ENCODE assay signal across 29 mouse cellular contexts in genomic region chr11:102019736-102020135, GRCm38 (mm10). TPM values are rescaled to one million over a fixed set of nuclear protein-coding genes. Genes with fewer than 3 reads are reported as not detected.
DNase-seq lines count a peak whose midpoint lies in the region; ATAC-seq and TF ChIP-seq lines count a peak whose summit lies in the region.
"Had no signal": no experiment of that assay in that cellular context is flagged by ENCODE, and none has a peak within 500 bp of the region (broad histone marks: within the 10 kb centered on the region; RNA-seq: fewer than 3 reads in every experiment).

No protein-coding gene starts in this region.

- peaks cover 29% of the 10 kb centered on the region for H3K36me3 ChIP-seq in forebrain, embryonic 14.5 days (ENCODE audit: control insufficient read depth, insufficient read depth, low read length)
- peaks cover 78% of the 10 kb centered on the region for H3K36me3 ChIP-seq in forebrain, embryonic 10.5 days (replicated peaks)
- H3K36me3 ChIP-seq in midbrain, embryonic 12.5 days: peaks cover 45% of the 10 kb centered on the region
- peaks cover 63% of the 10 kb centered on the region for H3K36me3 ChIP-seq in midbrain, embryonic 13.5 days
- H3K36me3 ChIP-seq: heart, embryonic 15.5 days had no signal

- no peak overlapping the region for H3K4me3 ChIP-seq in forebrain, embryonic 14.5 days (ENCODE audit: low read depth, low read length)
- H3K4me3 ChIP-seq in forebrain, embryonic 10.5 days: no peak overlapping the region
- no peak overlapping the region for H3K4me3 ChIP-seq in midbrain, embryonic 12.5 days
- no peak overlapping the region for H3K4me3 ChIP-seq in midbrain, embryonic 13.5 days (replicated peaks)
- H3K4me3 ChIP-seq: embryonic facial prominence, embryonic 10.5 days; embryonic facial prominence, embryonic 13.5 days; erythroblast, embryonic 14.5 days; heart, embryonic 12.5 days; heart, embryonic 15.5 days; hindbrain, embryonic 10.5 days; hindbrain, embryonic 13.5 days had no signal

- ATAC-seq in forebrain, embryonic 14.5 days: no peak; the same call in 1 of the 2 replicates
- ATAC-seq in midbrain, embryonic 12.5 days (ENCODE audit: low FRiP score, low read depth): no peak
- ATAC-seq in midbrain, embryonic 13.5 days: no peak
- ATAC-seq: activated CD4-positive, CD25-positive, alpha-beta regulatory T cell, adult 4 months; CD4-positive, CD25-positive, alpha-beta regulatory T cell, adult 4 months; hindbrain, embryonic 16.5 days; intestine, embryonic 16.5 days had no signal

- DNase-seq in forebrain, embryonic 14.5 days (ENCODE audit: low spot score): peak; percentile 55
- no peak for DNase-seq in forebrain, embryonic 10.5 days (ENCODE audit: extremely low spot score, low spot score)
- peak; percentile 74 for DNase-seq in brain, embryonic 14.5 days (ENCODE audit: low read depth)
- no peak for DNase-seq in ovary, postnatal 10 days (ENCODE audit: low spot score)
- DNase-seq: adrenal gland, adult 8-10 months; adrenal gland, postnatal 25 days; cerebellum, adult 18-20 months; cerebellum, adult 9-10 months; cerebellum, postnatal 14 days; embryo, embryonic 11 days; gastrocnemius, postnatal 25 days; heart, adult 18-20 months; heart, postnatal 10 days; heart, postnatal 36 days had no signal

- no peak overlapping the region for H3K9ac ChIP-seq in forebrain, embryonic 14.5 days (ENCODE audit: low read length)
- no peak overlapping the region for H3K9ac ChIP-seq in midbrain, embryonic 12.5 days (replicated peaks)
- H3K9ac ChIP-seq in midbrain, embryonic 13.5 days (replicated peaks): no peak overlapping the region
- H3K9ac ChIP-seq: embryonic facial prominence, embryonic 13.5 days; heart, embryonic 12.5 days; heart, embryonic 15.5 days; hindbrain, embryonic 13.5 days had no signal

- no peaks in the 10 kb centered on the region for H3K27me3 ChIP-seq in forebrain, embryonic 14.5 days (replicated peaks; ENCODE audit: control insufficient read depth, insufficient read depth, low read length)
- peaks cover 4% of the 10 kb centered on the region for H3K27me3 ChIP-seq in forebrain, embryonic 10.5 days (ENCODE audit: poor library complexity, severe bottlenecking)
- H3K27me3 ChIP-seq in midbrain, embryonic 12.5 days: no peaks in the 10 kb centered on the region
- no peaks in the 10 kb centered on the region for H3K27me3 ChIP-seq in midbrain, embryonic 13.5 days
- H3K27me3 ChIP-seq: embryonic facial prominence, embryonic 13.5 days; hindbrain, embryonic 13.5 days had no signal

- 28% methylated on average over 9 of the region's 9 CpGs for WGBS in forebrain, embryonic 14.5 days
- 81% methylated on average over 9 of the region's 9 CpGs for WGBS in forebrain, embryonic 10.5 days
- 80% methylated on average over 9 of the region's 9 CpGs for WGBS in midbrain, embryonic 12.5 days
- 65% methylated on average over 9 of the region's 9 CpGs for WGBS in midbrain, embryonic 13.5 days

- H3K27ac ChIP-seq in forebrain, embryonic 14.5 days (ENCODE audit: low read depth, low read length): no peak overlapping the region
- H3K27ac ChIP-seq in forebrain, embryonic 10.5 days: no peak overlapping the region
- H3K27ac ChIP-seq in midbrain, embryonic 12.5 days (replicated peaks): peak overlapping the region; percentile 25; the same call in 1 of the 2 replicates
- no peak overlapping the region for H3K27ac ChIP-seq in midbrain, embryonic 13.5 days
- H3K27ac ChIP-seq: embryonic facial prominence, embryonic 10.5 days; embryonic facial prominence, embryonic 13.5 days; heart, embryonic 15.5 days; hindbrain, embryonic 10.5 days; hindbrain, embryonic 13.5 days had no signal

- no peaks in the 10 kb centered on the region for H3K9me3 ChIP-seq in forebrain, embryonic 14.5 days (replicated peaks; ENCODE audit: control insufficient read depth, low read length)
- H3K9me3 ChIP-seq in forebrain, embryonic 10.5 days: no peaks in the 10 kb centered on the region
- H3K9me3 ChIP-seq in midbrain, embryonic 12.5 days: no peaks in the 10 kb centered on the region
- no peaks in the 10 kb centered on the region for H3K9me3 ChIP-seq in midbrain, embryonic 13.5 days
- H3K9me3 ChIP-seq: embryonic facial prominence, embryonic 10.5 days; embryonic facial prominence, embryonic 13.5 days; heart, embryonic 12.5 days; heart, embryonic 15.5 days; hindbrain, embryonic 10.5 days; hindbrain, embryonic 13.5 days had no signal

- no peak for TF ChIP-seq CTCF in brain, embryonic 14.5 days (IDR thresholded peaks at IDR 0.05; ENCODE audit: borderline replicate concordance, extremely low read depth, insufficient read depth, insufficient read length)

- TF ChIP-seq POLR2A in brain, embryonic 14.5 days (IDR thresholded peaks at IDR 0.05; ENCODE audit: borderline replicate concordance, extremely low read depth, insufficient read depth, insufficient read length, poor library complexity, severe bottlenecking): no peak

- H3K4me2 ChIP-seq in forebrain, embryonic 14.5 days (ENCODE audit: low read length): no peak overlapping the region
- no peak overlapping the region for H3K4me2 ChIP-seq in midbrain, embryonic 12.5 days (replicated peaks)
- H3K4me2 ChIP-seq in midbrain, embryonic 13.5 days (replicated peaks): no peak overlapping the region
- H3K4me2 ChIP-seq: embryonic facial prominence, embryonic 13.5 days; heart, embryonic 12.5 days; heart, embryonic 15.5 days; hindbrain, embryonic 13.5 days had no signal

- peaks cover 6% of the 10 kb centered on the region; the same call in 1 of the 2 replicates for H3K4me1 ChIP-seq in forebrain, embryonic 14.5 days (ENCODE audit: control insufficient read depth, insufficient read depth, low read length)
- H3K4me1 ChIP-seq in forebrain, embryonic 10.5 days: peaks cover 22% of the 10 kb centered on the region
- H3K4me1 ChIP-seq in midbrain, embryonic 12.5 days: peaks cover 13% of the 10 kb centered on the region
- peaks cover 32% of the 10 kb centered on the region for H3K4me1 ChIP-seq in midbrain, embryonic 13.5 days (replicated peaks)

RNA-seq across cellular contexts. Expression of gene Mpp3, which starts 8.5 kb away (rescaled TPM):
- 34.2 and 39.6 TPM in 2 replicates for polyA plus RNA-seq in forebrain, embryonic 14.5 days (2014; fragmentation: Nextera tagmentation; extraction: Ambion mirVana)
- polyA plus RNA-seq in forebrain, embryonic 10.5 days (2016; fragmentation: Nextera tagmentation; extraction: Ambion mirVana): 13.5 and 16.1 TPM in 2 replicates
- polyA plus RNA-seq in midbrain, embryonic 12.5 days (2016; fragmentation: Nextera tagmentation; extraction: Ambion mirVana): 32.1 and 33.2 TPM in 2 replicates
- polyA plus RNA-seq in midbrain, embryonic 13.5 days (2015; fragmentation: Nextera tagmentation; extraction: Ambion mirVana): 45.3 and 46.4 TPM in 2 replicates
- 50.9 and 55.3 TPM in 2 replicates for polyA plus RNA-seq in brain, embryonic 14.5 days (2012; rRNA removed)
- polyA plus RNA-seq: erythroblast, embryonic 14.5 days had no signal

RNA-seq across cellular contexts. Expression of gene Cd300lg, which starts 21.6 kb away (rescaled TPM):
- 0.23 TPM in 1 of 2 replicates, not detected in the other for polyA plus RNA-seq in forebrain, embryonic 14.5 days (2014; fragmentation: Nextera tagmentation; extraction: Ambion mirVana)
- polyA plus RNA-seq in forebrain, embryonic 10.5 days (2016; fragmentation: Nextera tagmentation; extraction: Ambion mirVana): 0.14 and 0.23 TPM in 2 replicates
- polyA plus RNA-seq in midbrain, embryonic 12.5 days (2016; fragmentation: Nextera tagmentation; extraction: Ambion mirVana): 0.19 and 0.34 TPM in 2 replicates
- polyA plus RNA-seq in midbrain, embryonic 13.5 days (2015; fragmentation: Nextera tagmentation; extraction: Ambion mirVana): 0.32 and 0.40 TPM in 2 replicates
- 0.11 and 0.15 TPM in 2 replicates for polyA plus RNA-seq in brain, embryonic 14.5 days (2012; rRNA removed)
- polyA plus RNA-seq: C2C12; CD4-positive, CD25-positive, alpha-beta regulatory T cell, adult 4 months; erythroblast, embryonic 14.5 days had no signal

RNA-seq across cellular contexts. Expression of gene Dusp3, which starts 32.9 kb away (rescaled TPM):
- polyA plus RNA-seq in forebrain, embryonic 14.5 days (2014; fragmentation: Nextera tagmentation; extraction: Ambion mirVana): 10.4 and 12.2 TPM in 2 replicates
- 12.1 and 12.6 TPM in 2 replicates for polyA plus RNA-seq in forebrain, embryonic 10.5 days (2016; fragmentation: Nextera tagmentation; extraction: Ambion mirVana)
- polyA plus RNA-seq in midbrain, embryonic 12.5 days (2016; fragmentation: Nextera tagmentation; extraction: Ambion mirVana): 9.3 and 9.6 TPM in 2 replicates
- 11.3 and 11.8 TPM in 2 replicates for polyA plus RNA-seq in midbrain, embryonic 13.5 days (2015; fragmentation: Nextera tagmentation; extraction: Ambion mirVana)
- 9.7 and 15.4 TPM in 2 replicates for polyA plus RNA-seq in brain, embryonic 14.5 days (2012; rRNA removed)

RNA-seq across cellular contexts. Expression of gene Cfap97d1, which starts 35.7 kb away (rescaled TPM):
- not detected in 2 replicates for polyA plus RNA-seq in forebrain, embryonic 14.5 days (2014; fragmentation: Nextera tagmentation; extraction: Ambion mirVana)
- not detected in 2 replicates for polyA plus RNA-seq in forebrain, embryonic 10.5 days (2016; fragmentation: Nextera tagmentation; extraction: Ambion mirVana)
- not detected in 2 replicates for polyA plus RNA-seq in midbrain, embryonic 12.5 days (2016; fragmentation: Nextera tagmentation; extraction: Ambion mirVana)
- not detected in 2 replicates for polyA plus RNA-seq in midbrain, embryonic 13.5 days (2015; fragmentation: Nextera tagmentation; extraction: Ambion mirVana)
- not detected in 2 replicates for polyA plus RNA-seq in brain, embryonic 14.5 days (2012; rRNA removed)
- polyA plus RNA-seq: activated CD4-positive, CD25-positive, alpha-beta regulatory T cell, adult 4 months; C2C12; CD4-positive, CD25-positive, alpha-beta regulatory T cell, adult 4 months; cortical plate, adult 2 months; embryonic facial prominence, embryonic 10.5 days; embryonic facial prominence, embryonic 13.5 days; erythroblast, embryonic 14.5 days; heart, embryonic 12.5 days; heart, embryonic 15.5 days; hindbrain, embryonic 10.5 days; hindbrain, embryonic 13.5 days; hindbrain, embryonic 16.5 days; intestine, embryonic 16.5 days had no signal

RNA-seq across cellular contexts. Expression of gene Sost, which starts 52.9 kb away (rescaled TPM):
- polyA plus RNA-seq in forebrain, embryonic 14.5 days (2014; fragmentation: Nextera tagmentation; extraction: Ambion mirVana): not detected in 2 replicates
- polyA plus RNA-seq in forebrain, embryonic 10.5 days (2016; fragmentation: Nextera tagmentation; extraction: Ambion mirVana): not detected in 2 replicates
- polyA plus RNA-seq in midbrain, embryonic 12.5 days (2016; fragmentation: Nextera tagmentation; extraction: Ambion mirVana): 0.17 and 0.25 TPM in 2 replicates
- 0.07 and 0.24 TPM in 2 replicates for polyA plus RNA-seq in midbrain, embryonic 13.5 days (2015; fragmentation: Nextera tagmentation; extraction: Ambion mirVana)
- 0.22 and 0.23 TPM in 2 replicates for polyA plus RNA-seq in brain, embryonic 14.5 days (2012; rRNA removed)
- polyA plus RNA-seq: activated CD4-positive, CD25-positive, alpha-beta regulatory T cell, adult 4 months; CD4-positive, CD25-positive, alpha-beta regulatory T cell, adult 4 months; erythroblast, embryonic 14.5 days had no signal

Comparison
In these comparisons a context has a peak if more than half of its experiments do, and no peak if none do; other contexts are left out.
1. DNase-seq: peak in forebrain, embryonic 14.5 days (single experiment) and brain, embryonic 14.5 days (single experiment); none in forebrain, embryonic 10.5 days (single experiment) and ovary, postnatal 10 days (single experiment).